10 mouse cellular contexts compared by ENCODE assay signal in the genomic region with DNA sequence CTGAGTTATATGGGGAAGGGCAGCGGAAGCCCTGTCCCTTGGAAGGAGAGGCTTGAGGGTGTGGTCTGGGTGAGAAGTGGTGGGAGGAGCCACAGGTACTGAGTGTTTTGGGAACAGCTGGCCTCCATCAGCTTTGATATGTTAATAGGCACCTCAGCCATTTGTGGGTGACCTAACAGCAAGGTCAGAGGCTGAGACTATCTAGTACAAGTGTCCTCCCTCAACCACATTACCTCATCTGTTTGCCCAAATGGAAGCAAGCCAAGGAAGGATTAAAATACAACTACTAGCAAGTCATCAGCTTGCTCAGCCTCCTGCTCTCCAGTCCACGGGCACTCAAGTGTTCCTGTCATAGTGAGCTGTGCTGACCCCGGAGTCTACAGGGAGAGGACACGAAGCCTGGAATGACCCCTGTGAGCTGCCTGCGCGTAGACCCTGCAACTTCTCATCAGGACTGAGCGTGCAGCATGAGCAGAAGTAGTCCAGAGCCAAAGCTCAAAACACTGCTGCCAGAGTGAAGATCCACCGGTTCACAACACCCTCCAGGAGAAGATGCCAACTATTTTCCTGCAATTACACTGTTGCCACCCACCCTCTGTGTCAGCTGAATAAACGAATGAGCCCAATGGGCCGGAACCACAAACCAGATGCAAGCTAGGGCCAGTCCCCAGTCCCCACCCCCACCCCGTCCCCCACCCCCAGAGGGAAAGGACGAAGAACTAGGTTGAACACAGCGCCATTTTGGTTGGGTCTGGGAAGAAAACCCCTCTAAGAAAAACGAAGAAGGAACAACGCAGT.
DNase-seq lines count a peak whose midpoint lies in the region; TF ChIP-seq lines count a peak whose summit lies in the region.
"Had no signal": no experiment of that assay in that cellular context is flagged by ENCODE, and none has a peak within 500 bp of the region (broad histone marks: within the 10 kb centered on the region; RNA-seq: fewer than 3 reads in every experiment).

No protein-coding gene starts in this region.

- no peaks in the 10 kb centered on the region for H3K27me3 ChIP-seq in heart, embryonic 10.5 days (ENCODE audit: insufficient read depth, poor library complexity, severe bottlenecking)
- no peaks in the 10 kb centered on the region for H3K27me3 ChIP-seq in heart, adult 2 months (ENCODE audit: control insufficient read depth, insufficient read depth, low read length)
- H3K27me3 ChIP-seq: embryonic facial prominence, embryonic 13.5 days; megakaryocyte, embryonic 14.5 days had no signal

- TF ChIP-seq CTCF in heart, adult 2 months (IDR thresholded peaks at IDR 0.05), result no peak
- TF ChIP-seq CTCF in layer of hippocampus, adult 2 months (conservative IDR thresholded peaks at IDR 0.05), result no peak

- no peak for TF ChIP-seq POLR2A in heart, adult 2 months (IDR thresholded peaks at IDR 0.05; ENCODE audit: insufficient read depth, low read depth, low read length)

- no peak overlapping the region for H3K27ac ChIP-seq in heart, embryonic 10.5 days
- peak overlapping the region; percentile 79 for H3K27ac ChIP-seq in heart, adult 2 months
- no peak overlapping the region for H3K27ac ChIP-seq in layer of hippocampus, adult 2 months
- H3K27ac ChIP-seq: embryonic facial prominence, embryonic 13.5 days had no signal

- DNase-seq in heart, adult 11 months, result peak; percentile 98
- no peak for DNase-seq in heart, embryonic 10.5 days (ENCODE audit: low spot score)
- DNase-seq in heart, adult 2 months, result peak; percentile 58 to 74
- peak; percentile 65 for DNase-seq in kidney, adult 18-20 months
- peak; percentile 43 for DNase-seq in lung, postnatal 14 days
- DNase-seq in ovary, postnatal 10 days (ENCODE audit: low spot score), result no peak
- DNase-seq in embryo, embryonic 11 days, result no peak
- no peak for DNase-seq in layer of hippocampus, adult 2 months (ENCODE audit: low spot score in 2 of 2)

- H3K79me2 ChIP-seq in heart, adult 2 months (replicated peaks; ENCODE audit: control insufficient read depth, insufficient read depth, low read length), result no peaks in the 10 kb centered on the region

- H3K4me3 ChIP-seq in heart, embryonic 10.5 days, result no peak overlapping the region
- H3K4me3 ChIP-seq in heart, adult 2 months, result no peak overlapping the region
- H3K4me3 ChIP-seq in layer of hippocampus, adult 2 months, result no peak overlapping the region
- H3K4me3 ChIP-seq: embryonic facial prominence, embryonic 13.5 days; megakaryocyte, embryonic 14.5 days had no signal

- intact Hi-C loops in heart, adult 2 months (cut with DNase I), result loop anchor here (5.0 kb wide), 1 partner anchor 183 kb away; no protein-coding TSS in a partner anchor

- peaks cover 19% of the 10 kb centered on the region for H3K4me1 ChIP-seq in heart, embryonic 10.5 days
- peaks cover 4% of the 10 kb centered on the region for H3K4me1 ChIP-seq in heart, adult 2 months (ENCODE audit: control insufficient read depth, insufficient read depth, low read length)
- H3K4me1 ChIP-seq: embryonic facial prominence, embryonic 13.5 days had no signal

- no peaks in the 10 kb centered on the region for H3K9me3 ChIP-seq in heart, embryonic 10.5 days
- H3K9me3 ChIP-seq: embryonic facial prominence, embryonic 13.5 days had no signal

- H3K36me3 ChIP-seq in heart, embryonic 10.5 days, result no peaks in the 10 kb centered on the region
- H3K36me3 ChIP-seq in heart, adult 2 months (ENCODE audit: control insufficient read depth, insufficient read depth, low read length), result no peaks in the 10 kb centered on the region
- H3K36me3 ChIP-seq: embryonic facial prominence, embryonic 13.5 days had no signal

- H3K9ac ChIP-seq in heart, adult 2 months (ENCODE audit: low read depth, low read length), result no peak overlapping the region
- H3K9ac ChIP-seq: embryonic facial prominence, embryonic 13.5 days had no signal

- TF ChIP-seq EP300 in heart, adult 2 months (IDR thresholded peaks at IDR 0.05; ENCODE audit: insufficient read depth, low read depth, low read length), result peak; percentile 95

- WGBS in heart, embryonic 10.5 days, result 71% methylated on average over 15 of the region's 15 CpGs
- 61% methylated on average over 15 of the region's 15 CpGs for WGBS in heart, adult 2 months

Comparison
In these comparisons a context has a peak if more than half of its experiments do, and no peak if none do; other contexts are left out.
1. DNase-seq: peak in heart, adult 11 months (single experiment), heart, adult 2 months (2 of 2), kidney, adult 18-20 months (single experiment) and lung, postnatal 14 days (single experiment); none in heart, embryonic 10.5 days (single experiment), ovary, postnatal 10 days (single experiment), embryo, embryonic 11 days (single experiment) and layer of hippocampus, adult 2 months (0 of 2).